Mouse (Mus musculus): ENCODE measurements at regions not wholly inside any gene's neighbourhood (a gene's known extent, or its start where the extent isn't known, plus 50 kb on each side); places are given as distances from the start of the nearest gene placed in this dataset.

- no peaks in the 10 kb centered on the region for H3K27me3 ChIP-seq (ENCODE audit: control insufficient read depth, insufficient read depth, low read length)
- no peak overlapping the region for H3K27ac ChIP-seq (ENCODE audit: insufficient read depth, low read depth, low read length)
- no peak for TF ChIP-seq POLR2A (IDR thresholded peaks at IDR 0.05; ENCODE audit: low read depth, low read length)
- TF ChIP-seq CTCF (IDR thresholded peaks at IDR 0.05; ENCODE audit: extremely low read depth, insufficient read length, insufficient replicate concordance, low read depth, low read length), result no peak
- no peaks in the 10 kb centered on the region for H3K36me3 ChIP-seq (ENCODE audit: control insufficient read depth, insufficient read depth, low read length)
- H3K4me1 ChIP-seq (ENCODE audit: control insufficient read depth, insufficient read depth, insufficient read length, low read length), result peaks cover 44% of the 10 kb centered on the region; the same call in 1 of the 2 replicates
- H3K4me3 ChIP-seq (ENCODE audit: low read depth, low read length), result no peak overlapping the region
- 6% methylated on average over 1 of the region's 1 CpGs for WGBS
Measured at GRCm38 (mm10) chr12:8867104-8867503, 54.4 kb upstream of the Laptm4a start.

- Histone ChIP-seq H3K27me3 (ENCODE audit: control insufficient read depth, insufficient read depth, low read length) (no peaks in the 10 kb centered on the region), H3K27ac (ENCODE audit: insufficient read depth, low read depth, low read length) (no peak overlapping the region), H3K4me1 (ENCODE audit: control insufficient read depth, insufficient read depth, insufficient read length, low read length) (peaks cover 39% of the 10 kb centered on the region; the same call in 1 of the 2 replicates), H3K36me3 (ENCODE audit: control insufficient read depth, insufficient read depth, low read length) (no peaks in the 10 kb centered on the region), H3K4me3 (ENCODE audit: low read depth, low read length) (no peak overlapping the region)
- 82% methylated on average over 6 of the region's 6 CpGs for WGBS
- TF ChIP-seq POLR2A (IDR thresholded peaks at IDR 0.05; ENCODE audit: low read depth, low read length) (no peak), CTCF (IDR thresholded peaks at IDR 0.05; ENCODE audit: extremely low read depth, insufficient read length, insufficient replicate concordance, low read depth, low read length) (no peak)
Measured at GRCm38 (mm10) chr12:8868690-8869089, 52.8 kb upstream of the Laptm4a start.

- H3K4me3 ChIP-seq (ENCODE audit: low read depth, low read length), result no peak overlapping the region
- peaks cover 34% of the 10 kb centered on the region; the same call in 1 of the 2 replicates for H3K4me1 ChIP-seq (ENCODE audit: control insufficient read depth, insufficient read depth, insufficient read length, low read length)
- no peaks in the 10 kb centered on the region for H3K27me3 ChIP-seq (ENCODE audit: control insufficient read depth, insufficient read depth, low read length)
- 15% methylated on average over 1 of the region's 1 CpGs for WGBS
- no peak for TF ChIP-seq CTCF (IDR thresholded peaks at IDR 0.05; ENCODE audit: extremely low read depth, insufficient read length, insufficient replicate concordance, low read depth, low read length)
- TF ChIP-seq POLR2A (IDR thresholded peaks at IDR 0.05; ENCODE audit: low read depth, low read length), result no peak
- H3K36me3 ChIP-seq (ENCODE audit: control insufficient read depth, insufficient read depth, low read length), result no peaks in the 10 kb centered on the region
- no peak overlapping the region for H3K27ac ChIP-seq (ENCODE audit: insufficient read depth, low read depth, low read length)
Measured at GRCm38 (mm10) chr12:8869190-8869589, 52.3 kb upstream of the Laptm4a start.

Data from small intestine, adult 2 months (tissue).